Mouse (Mus musculus): Measurements from ENCODE around the gene Dnm2.

DNA sequence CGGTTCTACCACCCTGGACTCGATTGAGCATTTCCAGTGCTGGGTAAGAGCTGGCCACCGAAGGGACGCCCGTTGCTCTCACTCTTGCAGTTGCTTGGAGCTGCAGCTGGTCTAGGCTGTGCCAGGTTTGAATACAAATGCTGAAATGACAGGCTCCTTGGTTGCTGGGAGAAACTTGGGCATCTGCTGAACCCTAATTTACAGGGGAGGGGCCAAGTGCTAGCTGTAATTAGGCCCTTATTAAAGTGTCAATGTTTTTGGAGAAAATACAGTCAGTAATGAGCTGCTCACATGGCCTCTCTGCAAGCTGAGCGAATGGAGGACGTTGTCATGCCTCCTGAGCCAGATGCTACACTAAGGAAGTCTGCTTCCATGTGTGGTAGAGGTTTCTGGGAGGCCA, 6.0 kb downstream of the Dnm2 start:
- TF ChIP-seq CTCF (conservative IDR thresholded peaks at IDR 0.05; ENCODE audit: low read length) (no peak), NANOG (IDR thresholded peaks at IDR 0.05; ENCODE audit: borderline replicate concordance, low read length) (no peak)

Data from E14TG2a.4 (cell line).